Mouse (Mus musculus) embryonic facial prominence, embryonic 13.5 days (tissue): ENCODE results near the gene Ap1s1. TPM values are rescaled to one million over a fixed set of nuclear protein-coding genes. Genes with fewer than 3 reads are reported as not detected.

ENCODE experiments used
- ATAC-seq: fragments of 200-750 bp; cut with Nextera tagmentation; 2 replicates; pipeline ENCODE4 v1.8.0; 2017; ENCODE audit warnings: low read depth; ENCODE audit not compliant: insufficient number of reproducible peaks, insufficient read depth, low FRiP score, low TSS enrichment
- H3K27ac ChIP-seq: fragments of 300-500 bp; sonication (generic); 2 replicates; pipeline ENCODE4 v1.5.1; 2015; ENCODE audit warnings: moderate library complexity, mild to moderate bottlenecking, inconsistent platforms
- H3K27me3 ChIP-seq: fragments of 300-500 bp; sonication (generic); 2 replicates; pipeline ENCODE4 v1.6.1; 2015; ENCODE audit warnings: mild to moderate bottlenecking, inconsistent platforms
- H3K36me3 ChIP-seq: fragments of 300-500 bp; sonication (generic); 2 replicates; pipeline ENCODE4 v1.6.1; 2015; ENCODE audit warnings: mild to moderate bottlenecking, inconsistent platforms
- H3K4me1 ChIP-seq: fragments of 300-500 bp; sonication (generic); 2 replicates; pipeline ENCODE4 v1.6.1; 2015; ENCODE audit warnings: inconsistent platforms
- H3K4me2 ChIP-seq: fragments of 300-500 bp; sonication (generic); 2 replicates; pipeline ENCODE4 v1.6.1; 2015; ENCODE audit warnings: moderate library complexity, mild to moderate bottlenecking, inconsistent platforms
- H3K4me3 ChIP-seq: fragments of 300-500 bp; sonication (generic); 2 replicates; pipeline ENCODE4 v1.5.1; 2015; ENCODE audit warnings: mild to moderate bottlenecking, inconsistent platforms
- H3K9ac ChIP-seq: fragments of 300-500 bp; sonication (generic); 2 replicates; pipeline ENCODE4 v1.6.1; 2015; ENCODE audit warnings: mild to moderate bottlenecking, inconsistent platforms
- H3K9me3 ChIP-seq: fragments of 300-500 bp; sonication (generic); 2 replicates; pipeline ENCODE4 v1.6.1; 2016; ENCODE audit warnings: inconsistent platforms
- WGBS: fragments of 180-500 bp; shearing (Covaris S2); methylation state at CpG from one replicate; pipeline ENCODE4 v1.1.7; 2015; ENCODE audit warnings: mixed read lengths; 5-methylcytosine and 5-hydroxymethylcytosine counted together
- microRNA counts: library from miRNA; unstranded; fragments of <30 nt; microRNA quantifications from one replicate; lab custom pipeline; 2016
- microRNA-seq: library from miRNA; unstranded; fragments of <30 nt; microRNA quantifications from one replicate; pipeline ENCODE4, GENCODE M21; 2016
- polyA plus RNA-seq: library from polyadenylated mRNA; unstranded; fragments of >200 nt; fragmentation: Nextera tagmentation; extraction: Ambion mirVana; gene quantifications from 2 replicates; pipeline ENCODE4 v1.2.1, GENCODE M21; 2015

Ap1s1 gene
- polyA plus RNA-seq, 1 experiment from 2014 or later = 187 TPM

DNA sequence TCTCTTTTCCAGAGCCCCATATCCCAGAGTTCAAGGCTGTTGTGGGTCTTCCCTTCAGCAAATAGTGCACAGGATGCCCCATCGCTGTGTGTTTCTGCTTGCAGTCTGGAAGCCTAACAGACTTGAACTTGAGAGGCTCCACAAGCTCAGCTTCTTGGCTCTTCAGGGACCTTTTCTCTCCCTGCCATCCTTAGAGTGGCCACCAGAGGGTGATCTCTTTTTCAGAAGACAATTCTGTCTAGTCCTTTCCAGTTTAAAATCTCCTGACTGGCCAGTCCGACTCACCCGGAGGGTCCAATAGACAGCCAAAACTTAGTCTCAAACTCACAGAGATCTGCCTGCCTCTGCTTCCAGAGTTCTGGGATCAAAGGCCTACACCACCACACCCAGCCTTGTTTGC lies 35.9 kb downstream of the Ap1s1 start:
- Histone ChIP-seq H3K4me3 (no peak overlapping the region), H3K27me3 (no peaks in the 10 kb centered on the region), H3K36me3 (no peaks in the 10 kb centered on the region), H3K27ac (no peak overlapping the region), H3K9ac (no peak overlapping the region), H3K4me1 (no peaks in the 10 kb centered on the region), H3K9me3 (no peaks in the 10 kb centered on the region), H3K4me2 (no peak overlapping the region)
- WGBS = 39% methylated on average over 3 of the region's 3 CpGs
- no peak for ATAC-seq

DNA sequence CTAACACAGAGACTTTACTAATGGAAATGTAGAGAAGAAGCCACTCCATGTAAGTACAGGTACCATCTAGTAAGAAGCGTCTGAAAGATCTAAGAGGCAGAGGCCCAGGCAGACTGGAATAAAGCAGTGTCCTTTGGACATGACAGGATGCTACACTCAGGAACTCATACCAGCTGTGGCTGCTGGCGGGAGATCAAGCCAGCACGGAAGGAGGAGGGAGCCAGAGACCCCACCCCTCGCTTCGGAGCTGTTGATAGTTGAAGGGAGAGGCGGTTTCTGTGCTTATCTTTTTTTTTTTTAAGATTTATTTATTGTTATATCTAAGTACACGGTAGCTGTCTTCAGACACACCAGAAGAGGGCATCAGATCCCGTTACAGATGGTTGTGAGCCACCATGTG lies 38.7 kb downstream of the Ap1s1 start:
- H3K27me3 ChIP-seq = no peaks in the 10 kb centered on the region
- ATAC-seq = no peak
- no peak overlapping the region for H3K4me2 ChIP-seq
- H3K4me1 ChIP-seq = no peaks in the 10 kb centered on the region
- H3K9me3 ChIP-seq = no peaks in the 10 kb centered on the region
- H3K4me3 ChIP-seq = no peak overlapping the region
- 50% methylated on average over 8 of the region's 8 CpGs for WGBS
- H3K9ac ChIP-seq = no peak overlapping the region
- no peak overlapping the region for H3K27ac ChIP-seq
- H3K36me3 ChIP-seq = no peaks in the 10 kb centered on the region

GRCm38 (mm10) chr5:137000612-137001011 lies 45.3 kb downstream of the Ap1s1 start:
- WGBS = 69% methylated on average over 2 of the region's 2 CpGs
- no peak for ATAC-seq

DNA sequence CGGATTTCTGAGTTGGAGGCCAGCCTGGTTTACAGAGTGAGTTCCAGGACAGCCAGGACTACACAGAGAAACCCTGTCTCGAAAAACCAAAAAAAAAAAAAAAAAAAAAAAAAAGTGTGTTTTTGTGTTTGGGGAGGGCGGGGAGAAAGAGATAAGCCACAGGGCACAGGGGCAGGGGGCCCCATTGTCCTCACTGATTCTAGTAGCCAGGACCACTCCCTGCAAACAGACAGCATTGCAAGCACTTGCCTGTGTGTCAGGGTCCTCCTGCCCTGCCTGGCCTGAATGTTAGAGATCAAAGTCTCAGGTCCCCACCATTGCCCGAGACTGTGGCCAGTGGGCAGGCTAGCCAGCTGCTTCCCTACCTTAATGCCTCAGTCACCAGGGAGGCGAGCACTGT lies 46.5 kb downstream of the Ap1s1 start:
- no peak overlapping the region for H3K4me3 ChIP-seq
- H3K27me3 ChIP-seq = no peaks in the 10 kb centered on the region
- ATAC-seq = no peak
- H3K9ac ChIP-seq = no peak overlapping the region
- no peaks in the 10 kb centered on the region for H3K9me3 ChIP-seq
- peaks cover 22% of the 10 kb centered on the region for H3K36me3 ChIP-seq
- no peak overlapping the region for H3K4me2 ChIP-seq
- H3K4me1 ChIP-seq = peaks cover 13% of the 10 kb centered on the region
- no peak overlapping the region for H3K27ac ChIP-seq
- WGBS = 78% methylated on average over 4 of the region's 5 CpGs

More at GRCm38 (mm10) chr5:137000612-137001011, 45.3 kb downstream of the Ap1s1 start:
- Histone ChIP-seq H3K27me3 (no peaks in the 10 kb centered on the region), H3K9ac (no peak overlapping the region), H3K4me2 (peak overlapping the region; percentile 3; the same call in 1 of the 2 replicates), H3K9me3 (no peaks in the 10 kb centered on the region), H3K4me1 (peaks cover 13% of the 10 kb centered on the region), H3K36me3 (peaks cover 10% of the 10 kb centered on the region), H3K4me3 (no peak overlapping the region), H3K27ac (peak overlapping the region; percentile 14; the same call in 1 of the 2 replicates)

- Histone ChIP-seq H3K9me3 (no peaks in the 10 kb centered on the region), H3K36me3 (peaks cover 60% of the 10 kb centered on the region), H3K9ac (no peak overlapping the region), H3K4me3 (no peak overlapping the region), H3K27ac (no peak overlapping the region), H3K4me1 (peaks cover 14% of the 10 kb centered on the region), H3K4me2 (no peak overlapping the region), H3K27me3 (no peaks in the 10 kb centered on the region)
- WGBS = 86% methylated on average over 6 of the region's 6 CpGs
- no peak for ATAC-seq
Measured at GRCm38 (mm10) chr5:136989801-136990200, 56.1 kb downstream of the Ap1s1 start.

GRCm38 (mm10) chr5:136988420-136988819 lies 57.5 kb downstream of the Ap1s1 start:
- 0 out of 2 replicates have a peak overlapping the region, but pooled peaks have one; percentile 96 for H3K27ac ChIP-seq
- H3K4me2 ChIP-seq = peak overlapping the region; percentile 90
- H3K9me3 ChIP-seq = no peaks in the 10 kb centered on the region
- WGBS = 58% methylated on average over 7 of the region's 7 CpGs
- H3K4me3 ChIP-seq = peak overlapping the region; percentile 69
- peaks cover 14% of the 10 kb centered on the region for H3K4me1 ChIP-seq
- peaks cover 57% of the 10 kb centered on the region for H3K36me3 ChIP-seq
- no peaks in the 10 kb centered on the region for H3K27me3 ChIP-seq
- peak overlapping the region; percentile 91 for H3K9ac ChIP-seq
- no peak for ATAC-seq

DNA sequence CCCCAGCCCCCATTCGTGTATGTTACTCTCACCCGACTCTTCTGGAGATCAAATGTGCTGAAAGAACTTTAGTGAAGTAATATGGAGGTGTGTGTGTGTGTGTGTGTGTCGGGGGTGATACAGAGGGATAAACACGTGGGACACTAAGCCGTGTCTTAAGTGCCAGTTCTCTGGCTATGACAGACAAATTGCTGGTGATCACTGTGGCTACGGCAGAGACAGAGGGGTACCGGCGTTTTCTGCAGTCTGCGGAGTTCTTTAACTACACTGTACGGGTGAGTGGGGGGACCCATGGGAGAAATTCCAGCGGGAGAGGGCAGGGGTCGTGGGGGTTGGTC lies 58.0 kb downstream of the Ap1s1 start, which contains the start of gene Znhit1:
TSS of gene Znhit1 (minus strand) at position 88 of the 338 bp plus-strand sequence.
- H3K9ac ChIP-seq = peak within 1 kb of the TSS; percentile 91
- peaks cover 14% of the 10 kb centered on the region for H3K4me1 ChIP-seq
- H3K36me3 ChIP-seq = peaks cover 56% of the 10 kb centered on the region
- H3K27ac ChIP-seq = peak within 1 kb of the TSS; percentile 96
- H3K9me3 ChIP-seq = no peaks in the 10 kb centered on the region
- 5% methylated on average over 12 of the region's 12 CpGs for WGBS
- H3K4me3 ChIP-seq = peak within 1 kb of the TSS; percentile 69
- no peak for ATAC-seq
- peak within 1 kb of the TSS; percentile 90 for H3K4me2 ChIP-seq
- no peaks in the 10 kb centered on the region for H3K27me3 ChIP-seq

- ATAC-seq = peak; percentile 45
- Histone ChIP-seq H3K4me1 (peaks cover 14% of the 10 kb centered on the region), H3K27me3 (no peaks in the 10 kb centered on the region), H3K4me2 (peak overlapping the region; percentile 90), H3K36me3 (peaks cover 52% of the 10 kb centered on the region), H3K27ac (peak overlapping the region; percentile 96), H3K4me3 (peak overlapping the region; percentile 69), H3K9me3 (no peaks in the 10 kb centered on the region), H3K9ac (peak overlapping the region; percentile 91)
- WGBS = under 1% methylated on average over 67 of the region's 67 CpGs
Measured at GRCm38 (mm10) chr5:136987138-136987933, 58.6 kb downstream of the Ap1s1 start.

- H3K4me2 ChIP-seq = peak within 1 kb of the TSS; percentile 90
- peak within 1 kb of the TSS; percentile 91 for H3K9ac ChIP-seq
- peak within 1 kb of the TSS; percentile 69 for H3K4me3 ChIP-seq
- peaks cover 52% of the 10 kb centered on the region for H3K36me3 ChIP-seq
- no peaks in the 10 kb centered on the region for H3K9me3 ChIP-seq
- H3K4me1 ChIP-seq = peaks cover 14% of the 10 kb centered on the region
- WGBS = under 1% methylated on average over 26 of the region's 26 CpGs
- no peaks in the 10 kb centered on the region for H3K27me3 ChIP-seq
- ATAC-seq = peak; percentile 89
- peak within 1 kb of the TSS; percentile 96 for H3K27ac ChIP-seq
Measured at GRCm38 (mm10) chr5:136986695-136987137, 59.2 kb downstream of the Ap1s1 start, which contains the start of gene Plod3. Plod3 (plus strand) TSS chr5:136987019.

MicroRNAs within 50 kb of the gene (microRNA counts, 519-probe panel; counts per million panel counts)
- 236 counts per million, percentile 44 among the panel's probes with 10 or more counts for microRNA mmu-miR-702 (lab: Ali Mortazavi, UCI)

Small RNA genes within 50 kb of the gene (microRNA-seq; reads per million reads assigned to microRNA genes)
- 28.3 reads per million, percentile 38 among the genes with 10 or more reads in this experiment for gene Mir702

Other genes with a start within 250 kb of the Ap1s1 start
- 273 and 319 TPM in 2 replicates for gene Col26a1, start 162.9 kb downstream of the Ap1s1 start, polyA plus RNA-seq
- 67.4 and 70.2 TPM in 2 replicates for gene Ift22, start 138.0 kb downstream of the Ap1s1 start, polyA plus RNA-seq
- gene Fis1, start 92.9 kb downstream of the Ap1s1 start, polyA plus RNA-seq = 265 and 282 TPM in 2 replicates
- gene Cldn15, start 79.5 kb downstream of the Ap1s1 start, polyA plus RNA-seq = 0.44 and 0.61 TPM in 2 replicates
- 49.0 and 62.4 TPM in 2 replicates for gene Plod3, start 59.1 kb downstream of the Ap1s1 start, polyA plus RNA-seq
- gene Znhit1, start 58.1 kb downstream of the Ap1s1 start, polyA plus RNA-seq = 117 and 124 TPM in 2 replicates
- 0.12 and 0.13 TPM in 2 replicates for gene Vgf, start 19.7 kb downstream of the Ap1s1 start, polyA plus RNA-seq
- 0.22 and 0.35 TPM in 2 replicates for gene Serpine1, start 26.1 kb upstream of the Ap1s1 start, polyA plus RNA-seq
- gene Trim56, start 70.1 kb upstream of the Ap1s1 start, polyA plus RNA-seq = 8.7 and 8.8 TPM in 2 replicates
- gene Muc3, start 103.2 kb upstream of the Ap1s1 start, polyA plus RNA-seq = 5.1 TPM in 1 of 2 replicates, not detected in the other
- not detected in 2 replicates for gene Muc3a, start 166.3 kb upstream of the Ap1s1 start, polyA plus RNA-seq
- 2.7 and 3.3 TPM in 2 replicates for gene Ache, start 241.4 kb upstream of the Ap1s1 start, polyA plus RNA-seq
- gene Ufsp1, start 248.5 kb upstream of the Ap1s1 start, polyA plus RNA-seq = 5.4 and 5.6 TPM in 2 replicates